9 mouse cellular contexts compared by ENCODE assay signal in the genomic region with DNA sequence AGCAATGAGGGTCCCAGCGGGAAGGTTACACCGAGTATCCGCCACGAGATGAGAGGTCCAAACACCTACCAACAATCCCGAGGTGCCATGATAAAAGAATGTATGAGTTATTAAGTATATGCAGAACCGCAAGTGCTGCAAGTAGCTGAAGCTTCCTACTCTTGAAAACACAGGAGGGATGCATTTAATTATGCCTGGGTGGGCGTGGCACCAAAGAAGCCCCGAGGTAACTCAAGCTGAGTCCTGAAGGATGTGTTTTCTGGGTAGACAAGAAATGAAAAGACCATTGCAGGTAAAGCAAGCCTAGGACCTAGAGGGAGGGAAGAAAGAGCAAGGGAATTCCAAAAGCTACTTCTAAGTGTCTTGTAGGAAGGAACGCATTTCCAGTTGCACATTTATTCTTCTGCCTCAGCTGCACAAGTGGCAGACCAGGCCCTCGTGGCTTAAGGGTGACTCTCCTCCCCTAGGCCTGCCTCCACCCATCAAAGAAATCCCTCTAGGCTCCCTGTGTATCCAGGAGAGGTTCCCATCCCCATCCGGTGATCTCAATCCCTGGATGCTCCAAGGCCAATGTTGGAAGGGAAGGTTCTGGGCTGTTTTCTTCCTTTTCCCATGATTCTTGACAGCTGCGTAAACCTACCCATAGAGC.
DNase-seq lines count a peak whose midpoint lies in the region; ATAC-seq and TF ChIP-seq lines count a peak whose summit lies in the region.
"Had no signal": no experiment of that assay in that cellular context is flagged by ENCODE, and none has a peak within 500 bp of the region (broad histone marks: within the 10 kb centered on the region; RNA-seq: fewer than 3 reads in every experiment).

No protein-coding gene starts in this region.

- TF ChIP-seq CTCF in forebrain, postnatal 0 days (IDR thresholded peaks at IDR 0.05; ENCODE audit: low read depth) = no peak

- no peak for ATAC-seq in heart, embryonic 11.5 days (replicated peaks; ENCODE audit: insufficient number of reproducible peaks, low FRiP score, low TSS enrichment)
- no peak for ATAC-seq in forebrain, postnatal 0 days

- H3K9me3 ChIP-seq in heart, embryonic 11.5 days (replicated peaks; ENCODE audit: control insufficient read depth, low read length) = no peaks in the 10 kb centered on the region
- H3K9me3 ChIP-seq in forebrain, postnatal 0 days (ENCODE audit: low read length) = no peaks in the 10 kb centered on the region
- H3K9me3 ChIP-seq in midbrain, embryonic 10.5 days (replicated peaks) = no peaks in the 10 kb centered on the region

- no peaks in the 10 kb centered on the region for H3K36me3 ChIP-seq in heart, embryonic 11.5 days (ENCODE audit: control insufficient read depth, insufficient read depth, low read length)
- H3K36me3 ChIP-seq in forebrain, postnatal 0 days (ENCODE audit: insufficient read depth) = no peaks in the 10 kb centered on the region
- no peaks in the 10 kb centered on the region for H3K36me3 ChIP-seq in midbrain, embryonic 10.5 days

- 27% methylated on average over 12 of the region's 12 CpGs for WGBS in heart, embryonic 11.5 days (ENCODE audit: insufficient replicate concordance)
- WGBS in forebrain, postnatal 0 days = 31% methylated on average over 12 of the region's 12 CpGs
- 31% methylated on average over 12 of the region's 12 CpGs for WGBS in midbrain, embryonic 10.5 days

- DNase-seq in heart, adult 8-10 months (ENCODE audit: low spot score) = no peak
- DNase-seq in NIH3T3 (ENCODE audit: low read depth) = peak; percentile 64
- no peak for DNase-seq in forebrain, postnatal 0 days
- DNase-seq in midbrain, embryonic 10.5 days (ENCODE audit: low spot score) = no peak
- DNase-seq in cerebellum, adult 8-10 months = no peak
- no peak for DNase-seq in T-cell, adult 2 months (ENCODE audit: low spot score)
- no peak for DNase-seq in layer of hippocampus, postnatal 25 days (ENCODE audit: extremely low spot score in 1 of 2, low spot score in 1 of 2)

- H3K9ac ChIP-seq in heart, embryonic 11.5 days (ENCODE audit: low read depth, low read length) = peak overlapping the region; percentile 93
- H3K9ac ChIP-seq in forebrain, postnatal 0 days = peak overlapping the region; percentile 86

- peak overlapping the region; percentile 81 for H3K4me2 ChIP-seq in heart, embryonic 11.5 days
- peak overlapping the region; percentile 91 for H3K4me2 ChIP-seq in forebrain, postnatal 0 days (ENCODE audit: low read depth)

- peak overlapping the region; percentile 98 for H3K27ac ChIP-seq in heart, embryonic 11.5 days (ENCODE audit: low read depth, low read length)
- peak overlapping the region; percentile 93 for H3K27ac ChIP-seq in forebrain, postnatal 0 days (ENCODE audit: low read depth, low read length)
- H3K27ac ChIP-seq in midbrain, embryonic 10.5 days (replicated peaks) = peak overlapping the region; percentile 84

- H3K4me3 ChIP-seq in heart, embryonic 11.5 days (ENCODE audit: low read depth, low read length) = peak overlapping the region; percentile 71
- peak overlapping the region; percentile 63 for H3K4me3 ChIP-seq in forebrain, postnatal 0 days (ENCODE audit: low read depth, low read length)
- peak overlapping the region; percentile 74 for H3K4me3 ChIP-seq in midbrain, embryonic 10.5 days

- 0 out of 2 replicates have a peak, but pooled peaks cover 4% of the 10 kb centered on the region for H3K4me1 ChIP-seq in heart, embryonic 11.5 days (ENCODE audit: control insufficient read depth, insufficient read depth, low read length)
- H3K4me1 ChIP-seq in forebrain, postnatal 0 days (ENCODE audit: insufficient read depth) = peaks cover 6% of the 10 kb centered on the region; the same call in 1 of the 2 replicates
- H3K4me1 ChIP-seq in midbrain, embryonic 10.5 days = peaks cover 27% of the 10 kb centered on the region

- no peaks in the 10 kb centered on the region for H3K27me3 ChIP-seq in heart, embryonic 11.5 days (ENCODE audit: control insufficient read depth, insufficient read depth, low read length)
- no peaks in the 10 kb centered on the region for H3K27me3 ChIP-seq in forebrain, postnatal 0 days (ENCODE audit: insufficient read depth, low read length)
- peaks cover 51% of the 10 kb centered on the region for H3K27me3 ChIP-seq in midbrain, embryonic 10.5 days (ENCODE audit: low read depth, poor library complexity, severe bottlenecking)
- H3K27me3 ChIP-seq: Patski had no signal
